Mouse (Mus musculus): ENCODE measurements around the gene Chrm4.

DNA sequence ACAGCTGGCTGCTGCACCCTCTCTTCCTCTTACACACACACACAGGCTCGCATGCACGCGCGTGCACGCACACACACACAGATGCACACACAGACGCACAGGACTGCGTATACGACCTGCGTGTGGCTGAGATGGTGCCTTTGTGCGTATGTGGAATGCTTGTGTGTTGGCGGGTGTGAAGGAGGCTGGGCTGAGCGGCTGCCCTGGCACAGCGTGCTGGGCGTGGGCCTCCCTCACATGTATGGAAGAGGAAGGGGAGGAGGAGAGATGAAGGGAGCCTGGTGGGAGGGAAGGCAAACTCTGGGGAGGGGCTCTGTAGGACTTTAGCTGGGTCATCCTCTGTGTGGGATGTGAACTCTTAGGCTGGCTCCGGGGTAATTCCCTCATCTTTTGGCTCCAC is 1.6 kb upstream of the Chrm4 start:
- TF ChIP-seq CTCF (IDR thresholded peaks at IDR 0.05; ENCODE audit: low read depth, low read length) (no peak), POLR2A (IDR thresholded peaks at IDR 0.05; ENCODE audit: extremely low read depth, insufficient read depth, low read length) (no peak)
